ENCODE assay signal across 8 mouse cellular contexts in the genomic region with DNA sequence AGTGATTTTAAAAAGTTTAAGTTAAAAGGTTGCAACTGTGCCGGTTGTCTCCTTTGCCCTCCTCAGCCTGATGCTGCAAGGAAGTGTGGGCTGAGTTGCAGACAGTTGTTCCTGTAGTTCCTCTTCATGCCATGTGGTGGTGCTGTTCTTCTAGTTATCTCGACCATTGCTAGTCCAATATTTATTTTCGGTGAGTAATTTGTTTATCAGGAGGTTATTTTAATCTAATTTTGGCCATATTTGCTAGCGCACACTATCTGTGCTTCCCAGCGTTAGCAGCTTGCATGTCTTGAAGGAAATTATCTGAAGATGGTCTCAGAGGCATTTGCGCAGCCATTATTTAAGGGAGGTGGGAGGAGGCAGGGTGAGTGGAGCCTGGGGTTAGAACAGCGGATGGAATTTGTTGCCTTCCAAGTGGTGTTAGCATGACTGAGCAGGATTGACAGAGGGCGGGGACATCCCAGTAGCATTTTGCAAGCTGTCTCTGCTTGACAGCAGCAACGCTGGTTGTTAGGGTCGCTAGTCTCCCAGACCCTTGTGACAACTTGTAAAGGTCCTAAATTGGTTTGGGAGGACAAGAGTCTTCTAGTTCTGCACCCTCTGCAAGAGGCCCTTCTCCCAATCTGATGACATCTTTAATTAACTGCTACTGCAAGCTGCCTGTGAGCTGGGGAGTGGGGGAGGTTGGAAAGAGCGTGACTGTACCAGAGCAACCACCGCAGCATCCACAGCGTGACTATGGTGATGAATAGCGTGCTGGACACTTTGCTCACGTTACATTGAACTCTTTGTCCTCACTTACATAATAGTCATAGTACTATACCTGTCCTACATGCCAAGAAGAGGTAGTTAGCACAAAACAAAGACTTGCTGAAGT.
A peak's percentile ranks its signal among the peaks of the same experiment; 100 is the strongest.
DNase-seq lines count a peak whose midpoint lies in the region; ATAC-seq and TF ChIP-seq lines count a peak whose summit lies in the region.

No protein-coding gene starts in this region.

- H3K27ac ChIP-seq in hindbrain, embryonic 14.5 days = peak overlapping the region; percentile 57; the same call in 1 of the 2 replicates
- H3K27ac ChIP-seq in lung, postnatal 0 days (ENCODE audit: low read length) = no peak overlapping the region

- peak overlapping the region; percentile 47 for H3K4me2 ChIP-seq in hindbrain, embryonic 14.5 days (replicated peaks)
- H3K4me2 ChIP-seq in lung, postnatal 0 days (replicated peaks; ENCODE audit: low read depth, low read length) = peak overlapping the region; percentile 44

- no peaks in the 10 kb centered on the region for H3K27me3 ChIP-seq in Patski
- no peaks in the 10 kb centered on the region for H3K27me3 ChIP-seq in hindbrain, embryonic 14.5 days (ENCODE audit: control insufficient read depth, insufficient read depth, low read length)
- no peaks in the 10 kb centered on the region for H3K27me3 ChIP-seq in lung, postnatal 0 days (replicated peaks; ENCODE audit: insufficient read depth, low read length)

- no peak for ATAC-seq in Patski
- ATAC-seq in hindbrain, embryonic 14.5 days (ENCODE audit: low FRiP score) = peak; percentile 93
- peak; percentile 66 for ATAC-seq in lung, postnatal 0 days

- peak; percentile 74 for TF ChIP-seq CTCF in Patski (IDR thresholded peaks at IDR 0.05)
- peak; percentile 81 for TF ChIP-seq CTCF in lung, postnatal 0 days (IDR thresholded peaks at IDR 0.05)

- no peak for TF ChIP-seq EP300 in lung, postnatal 0 days (IDR thresholded peaks at IDR 0.05)

- peaks cover 6% of the 10 kb centered on the region; the same call in 1 of the 2 replicates for H3K4me1 ChIP-seq in hindbrain, embryonic 14.5 days (replicated peaks; ENCODE audit: control insufficient read depth, insufficient read depth, low read length)
- peaks cover 4% of the 10 kb centered on the region; the same call in 1 of the 2 replicates for H3K4me1 ChIP-seq in lung, postnatal 0 days (ENCODE audit: insufficient read depth, low read depth, low read length)

- no peaks in the 10 kb centered on the region for H3K9me3 ChIP-seq in hindbrain, embryonic 14.5 days (ENCODE audit: control insufficient read depth, low read length)
- H3K9me3 ChIP-seq in lung, postnatal 0 days (ENCODE audit: low read length) = no peaks in the 10 kb centered on the region

- DNase-seq in Patski (ENCODE audit: low read depth, low spot score) = no peak
- peak; percentile 63 for DNase-seq in cerebellum, adult 9-10 months
- peak; percentile 65 to 70 for DNase-seq in frontal cortex, postnatal 10 days (ENCODE audit: low spot score in 2 of 2)
- peak; percentile 91 for DNase-seq in hindbrain, embryonic 14.5 days (ENCODE audit: low spot score)
- DNase-seq in layer of hippocampus, postnatal 14 days (ENCODE audit: low spot score in 2 of 2) = peak; percentile 84 to 88
- DNase-seq in lung, postnatal 0 days (ENCODE audit: low spot score) = peak; percentile 76
- DNase-seq in retina, embryonic 14.5 days (ENCODE audit: low spot score) = peak; percentile 89
- peak; percentile 23 for DNase-seq in yolk sac, embryonic 10.5 days (ENCODE audit: low spot score)

- in situ Hi-C loops in Patski (cut with MboI; ENCODE audit: low pct_unique_long_range_greater_than_20kb) = no loop called here

- peak overlapping the region; percentile 29; the same call in 1 of the 2 replicates for H3K9ac ChIP-seq in hindbrain, embryonic 14.5 days
- H3K9ac ChIP-seq in lung, postnatal 0 days (replicated peaks; ENCODE audit: low read depth) = no peak overlapping the region

- H3K4me3 ChIP-seq in hindbrain, embryonic 14.5 days (replicated peaks; ENCODE audit: low read length) = peak overlapping the region; percentile 20
- peak overlapping the region; percentile 12; the same call in 1 of the 2 replicates for H3K4me3 ChIP-seq in lung, postnatal 0 days (ENCODE audit: low read depth, low read length)

- POLR2A ChIA-PET in Patski (lab: Charles Lee) = no interaction called here

- CTCF ChIA-PET in Patski (lab: Charles Lee) = no interaction called here

- H3K36me3 ChIP-seq in hindbrain, embryonic 14.5 days (replicated peaks; ENCODE audit: control insufficient read depth, insufficient read depth) = no peaks in the 10 kb centered on the region
- no peaks in the 10 kb centered on the region for H3K36me3 ChIP-seq in lung, postnatal 0 days (ENCODE audit: insufficient read depth, low read length)

- WGBS in hindbrain, embryonic 14.5 days = 6% methylated on average over 15 of the region's 15 CpGs
- WGBS in lung, postnatal 0 days = 16% methylated on average over 15 of the region's 15 CpGs
